Mouse (Mus musculus) cortical plate, adult 2 months (tissue): ENCODE measurements around the gene Stk16.

Source experiments
- CTCF ChIP-seq: fragments of 200-500 bp; IDR thresholded peaks from 2 replicates; pipeline ENCODE4 v1.5.1; 2011; ENCODE audit warnings: mild to moderate bottlenecking, control low read depth, low read length; ENCODE audit not compliant: insufficient read depth; ENCODE audit errors: extremely low read depth
- POLR2A ChIP-seq: fragments of 200-500 bp; IDR thresholded peaks from 2 replicates; pipeline ENCODE4 v1.6.1; 2011; ENCODE audit warnings: mild to moderate bottlenecking, low read length, control low read depth; ENCODE audit not compliant: insufficient read depth; ENCODE audit errors: extremely low read depth

GRCm38 (mm10) chr1:75187914-75188483 is 22.6 kb upstream of the Stk16 start:
- TF ChIP-seq CTCF, result no peak
- no peak for TF ChIP-seq POLR2A
